Mouse (Mus musculus): ENCODE data around the gene Nubp1. TPM values are rescaled to one million over a fixed set of nuclear protein-coding genes. Genes with fewer than 3 reads are reported as not detected.

The Nubp1 gene
- total RNA-seq (2021), result 10 to 100 TPM; 17.4 to 17.6 TPM

- intact Hi-C loops (cut with DNase I), result loop anchor here (5.0 kb wide), 1 partner anchor 110 kb away; no protein-coding TSS in a partner anchor
- peak; percentile 94 to 95 for DNase-seq (ENCODE audit: low spot score in 2 of 2)
Observed at GRCm38 (mm10) chr16:10411764-10412746, at the start of gene Nubp1. TSS of gene Nubp1 (plus strand) at chr16:10411948.

- intact Hi-C loops (cut with DNase I), result no loop called here
- no peak for DNase-seq (ENCODE audit: low spot score in 2 of 2)
Observed at GRCm38 (mm10) chr16:10363061-10363460, 48.7 kb upstream of the Nubp1 start.

GRCm38 (mm10) chr16:10365796-10366195, 46.0 kb upstream of the Nubp1 start:
- intact Hi-C loops (cut with DNase I), result no loop called here
- DNase-seq (ENCODE audit: low spot score in 2 of 2), result no peak

- intact Hi-C loops (cut with DNase I), result no loop called here
- DNase-seq (ENCODE audit: low spot score in 2 of 2), result peak in 1 of 2 experiments; percentile 19
Observed at GRCm38 (mm10) chr16:10366240-10367217, 45.2 kb upstream of the Nubp1 start.

- intact Hi-C loops (cut with DNase I), result no loop called here
- DNase-seq (ENCODE audit: low spot score in 2 of 2), result no peak
Observed at GRCm38 (mm10) chr16:10369468-10369934, 42.2 kb upstream of the Nubp1 start.

- intact Hi-C loops (cut with DNase I), result no loop called here
- DNase-seq (ENCODE audit: low spot score in 2 of 2), result no peak
Observed at GRCm38 (mm10) chr16:10369996-10370395, 41.8 kb upstream of the Nubp1 start.

- no peak for DNase-seq (ENCODE audit: low spot score in 2 of 2)
Observed at GRCm38 (mm10) chr16:10372372-10372771, 39.4 kb upstream of the Nubp1 start.

GRCm38 (mm10) chr16:10374254-10375011, 37.3 kb upstream of the Nubp1 start:
- no peak for DNase-seq (ENCODE audit: low spot score in 2 of 2)
- intact Hi-C loops (cut with DNase I), result no loop called here

More at GRCm38 (mm10) chr16:10372372-10372771, 39.4 kb upstream of the Nubp1 start:
- intact Hi-C loops (cut with DNase I), result no loop called here

GRCm38 (mm10) chr16:10377286-10377685, 34.5 kb upstream of the Nubp1 start:
- intact Hi-C loops (cut with DNase I), result no loop called here
- no peak for DNase-seq (ENCODE audit: low spot score in 2 of 2)

- peak in 1 of 2 experiments; percentile 25 for DNase-seq (ENCODE audit: low spot score in 2 of 2)
- intact Hi-C loops (cut with DNase I), result no loop called here
Observed at GRCm38 (mm10) chr16:10379531-10379930, 32.2 kb upstream of the Nubp1 start.

GRCm38 (mm10) chr16:10384060-10384497, 27.7 kb upstream of the Nubp1 start:
- DNase-seq (ENCODE audit: low spot score in 2 of 2), result no peak
- intact Hi-C loops (cut with DNase I), result no loop called here

GRCm38 (mm10) chr16:10384544-10384943, 27.2 kb upstream of the Nubp1 start:
- intact Hi-C loops (cut with DNase I), result no loop called here

GRCm38 (mm10) chr16:10385261-10385660, 26.5 kb upstream of the Nubp1 start:
- no peak for DNase-seq (ENCODE audit: low spot score in 2 of 2)
- intact Hi-C loops (cut with DNase I), result no loop called here

More at GRCm38 (mm10) chr16:10384544-10384943, 27.2 kb upstream of the Nubp1 start:
- no peak for DNase-seq (ENCODE audit: low spot score in 2 of 2)

- intact Hi-C loops (cut with DNase I), result no loop called here
- DNase-seq (ENCODE audit: low spot score in 2 of 2), result no peak
Observed at GRCm38 (mm10) chr16:10388634-10389365, 22.9 kb upstream of the Nubp1 start.

- intact Hi-C loops (cut with DNase I), result loop anchor here (5.0 kb wide), 1 partner anchor 1840 kb away; no protein-coding TSS in a partner anchor
- no peak for DNase-seq (ENCODE audit: low spot score in 2 of 2)
Observed at GRCm38 (mm10) chr16:10392587-10392986, 19.2 kb upstream of the Nubp1 start.

GRCm38 (mm10) chr16:10394699-10395540, 16.8 kb upstream of the Nubp1 start, which contains the start of gene Tekt5:
TSS of gene Tekt5 (minus strand) at chr16:10395490.
- intact Hi-C loops (cut with DNase I), result loop anchor here (5.0 kb wide), 3 partner anchors 113 to 1843 kb away; no protein-coding TSS in a partner anchor
- no peak for DNase-seq (ENCODE audit: low spot score in 2 of 2)

GRCm38 (mm10) chr16:10398755-10399154, 13.0 kb upstream of the Nubp1 start:
- no peak for DNase-seq (ENCODE audit: low spot score in 2 of 2)
- intact Hi-C loops (cut with DNase I), result loop anchor here (5.0 kb wide), 2 partner anchors 116 to 311 kb away; no protein-coding TSS in a partner anchor

All from left cerebral cortex, postnatal 36 days (tissue).